Mouse (Mus musculus) liver, postnatal 0 days (tissue): ENCODE data around the gene Pomgnt2.

Experiments
- CTCF ChIP-seq: sonication (generic); IDR thresholded peaks from 2 replicates; pipeline ENCODE4 v1.5.1; 2016; ENCODE audit warnings: antibody characterized with exemption, low read depth
- EP300 ChIP-seq: IDR thresholded peaks from 2 replicates; pipeline ENCODE4 v1.6.1; 2016; ENCODE audit warnings: antibody characterized with exemption, low read depth, mild to moderate bottlenecking

- TF ChIP-seq CTCF = no peak
- no peak for TF ChIP-seq EP300
Observed at GRCm38 (mm10) chr9:121997010-121997409, at the start of gene Pomgnt2.
